Mouse (Mus musculus) kidney, embryonic 16.5 days (tissue): ENCODE measurements at regions not wholly inside any gene's neighbourhood (a gene's known extent, or its start where the extent isn't known, plus 50 kb on each side); places are given as distances from the start of the nearest gene placed in this dataset. TPM values are rescaled to one million over a fixed set of nuclear protein-coding genes. Genes with fewer than 3 reads are reported as not detected.

Experiments used
- ATAC-seq: fragments of 200-750 bp; cut with Nextera tagmentation; 2 replicates; pipeline ENCODE4 v1.8.0; 2017; ENCODE audit warnings: moderate TSS enrichment; ENCODE audit not compliant: low FRiP score, low TSS enrichment
- H3K27ac ChIP-seq: fragments of 300-500 bp; sonication (generic); 2 replicates; pipeline ENCODE4 v1.5.1; 2014; ENCODE audit warnings: low read length
- H3K27me3 ChIP-seq: fragments of 300-500 bp; sonication (generic); 2 replicates; pipeline ENCODE4 v1.6.1; 2014; ENCODE audit warnings: low read length, control low read depth, mixed read lengths; ENCODE audit not compliant: insufficient read depth
- H3K36me3 ChIP-seq: fragments of 300-500 bp; sonication (generic); 2 replicates; pipeline ENCODE4 v1.6.1; 2014; ENCODE audit warnings: low read length, control low read depth, mixed read lengths; ENCODE audit not compliant: insufficient read depth
- H3K4me1 ChIP-seq: fragments of 300-500 bp; sonication (generic); 2 replicates; pipeline ENCODE4 v1.6.1; 2014; ENCODE audit warnings: low read length, control low read depth, mixed read lengths; ENCODE audit not compliant: insufficient read depth
- H3K4me2 ChIP-seq: fragments of 300-500 bp; sonication (generic); replicated peaks from 2 replicates; pipeline ENCODE4 v1.6.1; 2014; ENCODE audit warnings: low read depth, low read length
- H3K4me3 ChIP-seq: fragments of 300-500 bp; sonication (generic); 2 replicates; pipeline ENCODE4 v1.5.1; 2014; ENCODE audit warnings: mild to moderate bottlenecking, low read length
- H3K9ac ChIP-seq: fragments of 300-500 bp; sonication (generic); replicated peaks from 2 replicates; pipeline ENCODE4 v1.6.1; 2014; ENCODE audit warnings: low read length
- H3K9me3 ChIP-seq: fragments of 300-500 bp; sonication (generic); 2 replicates; pipeline ENCODE4 v1.6.1; 2016; ENCODE audit warnings: low read length, control low read depth
- WGBS: fragments of 180-500 bp; shearing (Covaris S2); extraction: QIAGEN DNeasy Blood & Tissue Kit; methylation state at CpG from one replicate; pipeline ENCODE4 v1.1.7; 2014; 5-methylcytosine and 5-hydroxymethylcytosine counted together
- microRNA counts: library from miRNA; unstranded; fragments of <30 nt; microRNA quantifications from one replicate; lab custom pipeline; 2016
- microRNA-seq: library from miRNA; unstranded; fragments of <30 nt; microRNA quantifications from one replicate; pipeline ENCODE4, GENCODE M21; 2016

GRCm38 (mm10) chr10:91858711-91859595, 677.8 kb upstream of the Tmpo start:
- WGBS, result 23% methylated on average over 6 of the region's 6 CpGs
- peak; percentile 51; the same call in 1 of the 2 replicates for ATAC-seq

GRCm38 (mm10) chr10:91827074-91827473, 646.0 kb upstream of the Tmpo start:
- no peaks in the 10 kb centered on the region for H3K36me3 ChIP-seq

More at GRCm38 (mm10) chr10:91858711-91859595, 677.8 kb upstream of the Tmpo start:
- Histone ChIP-seq H3K4me3 (no peak overlapping the region), H3K9ac (no peak overlapping the region), H3K4me2 (no peak overlapping the region), H3K27me3 (no peaks in the 10 kb centered on the region), H3K27ac (no peak overlapping the region), H3K9me3 (no peaks in the 10 kb centered on the region), H3K36me3 (no peaks in the 10 kb centered on the region), H3K4me1 (peaks cover 8% of the 10 kb centered on the region; the same call in 1 of the 2 replicates)

GRCm38 (mm10) chr10:91823499-91823898, 642.4 kb upstream of the Tmpo start:
- Histone ChIP-seq H3K9me3 (no peaks in the 10 kb centered on the region), H3K36me3 (no peaks in the 10 kb centered on the region), H3K4me2 (no peak overlapping the region), H3K4me1 (0 out of 2 replicates have a peak, but pooled peaks cover 5% of the 10 kb centered on the region), H3K27me3 (no peaks in the 10 kb centered on the region), H3K9ac (no peak overlapping the region), H3K4me3 (no peak overlapping the region), H3K27ac (no peak overlapping the region)
- peak; percentile 59; the same call in 1 of the 2 replicates for ATAC-seq
- WGBS, result 46% methylated on average over 5 of the region's 5 CpGs

More at GRCm38 (mm10) chr10:91827074-91827473, 646.0 kb upstream of the Tmpo start:
- Histone ChIP-seq H3K27me3 (no peaks in the 10 kb centered on the region), H3K4me2 (no peak overlapping the region), H3K9me3 (no peaks in the 10 kb centered on the region), H3K27ac (no peak overlapping the region), H3K4me1 (0 out of 2 replicates have a peak, but pooled peaks cover 5% of the 10 kb centered on the region), H3K9ac (no peak overlapping the region), H3K4me3 (no peak overlapping the region)
- no peak for ATAC-seq
- WGBS, result 71% methylated on average over 3 of the region's 3 CpGs

GRCm38 (mm10) chr10:91804870-91805269, 623.8 kb upstream of the Tmpo start:
- 70% methylated on average over 3 of the region's 3 CpGs for whole genome bisulfite sequencing
- Histone ChIP-seq H3K4me3 (no peak overlapping the region), H3K36me3 (no peaks in the 10 kb centered on the region), H3K4me1 (no peaks in the 10 kb centered on the region), H3K27me3 (no peaks in the 10 kb centered on the region), H3K4me2 (no peak overlapping the region), H3K9me3 (no peaks in the 10 kb centered on the region), H3K9ac (no peak overlapping the region), H3K27ac (no peak overlapping the region)
- no peak for ATAC-seq

MicroRNAs in the stretch of these regions (microRNA counts, 519-probe panel; counts per million panel counts)
- microRNA mmu-miR-135a (lab: Ali Mortazavi, UCI), result 4,071 counts per million, percentile 90 among the panel's probes with 10 or more counts

Small RNA genes in the stretch of these regions (microRNA-seq; reads per million reads assigned to microRNA genes)
- gene Gm22582, result not detected
- 19.5 reads per million, percentile 38 among the genes with 10 or more reads in this experiment for gene Mir1251
- 9.3 reads per million, percentile 28 among the genes with 10 or more reads in this experiment for gene Mir135a-2
